Mouse (Mus musculus) gastrocnemius, adult 18-20 months (tissue): ENCODE measurements at regions not wholly inside any gene's neighbourhood (a gene's known extent, or its start where the extent isn't known, plus 50 kb on each side); places are given as distances from the start of the nearest gene placed in this dataset.

Experiments
- DNase-seq: peaks from one replicate; pipeline ENCODE4 v3.0.0; 2021; ENCODE audit warnings: low spot score

DNA sequence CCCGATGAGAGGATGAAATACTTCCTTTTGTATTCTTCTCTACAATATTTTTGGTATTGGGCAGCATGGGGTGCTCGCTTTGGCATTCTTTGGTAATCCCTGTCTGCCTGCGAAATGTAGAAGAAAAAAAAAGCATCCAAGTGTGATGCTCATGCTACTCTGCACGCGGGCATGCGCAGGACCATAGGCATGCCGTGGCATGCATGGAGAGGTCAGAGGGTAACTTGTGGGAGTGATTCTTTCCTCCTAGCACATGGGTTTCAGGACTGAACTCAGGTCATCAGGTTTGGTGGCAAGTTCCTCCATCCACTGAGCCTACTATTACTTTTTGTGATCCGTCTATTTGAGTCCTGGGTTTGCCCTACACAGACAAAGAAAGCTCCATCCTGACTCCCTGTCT lies 74.3 kb downstream of the Gm525 start:
- DNase-seq: no peak

DNA sequence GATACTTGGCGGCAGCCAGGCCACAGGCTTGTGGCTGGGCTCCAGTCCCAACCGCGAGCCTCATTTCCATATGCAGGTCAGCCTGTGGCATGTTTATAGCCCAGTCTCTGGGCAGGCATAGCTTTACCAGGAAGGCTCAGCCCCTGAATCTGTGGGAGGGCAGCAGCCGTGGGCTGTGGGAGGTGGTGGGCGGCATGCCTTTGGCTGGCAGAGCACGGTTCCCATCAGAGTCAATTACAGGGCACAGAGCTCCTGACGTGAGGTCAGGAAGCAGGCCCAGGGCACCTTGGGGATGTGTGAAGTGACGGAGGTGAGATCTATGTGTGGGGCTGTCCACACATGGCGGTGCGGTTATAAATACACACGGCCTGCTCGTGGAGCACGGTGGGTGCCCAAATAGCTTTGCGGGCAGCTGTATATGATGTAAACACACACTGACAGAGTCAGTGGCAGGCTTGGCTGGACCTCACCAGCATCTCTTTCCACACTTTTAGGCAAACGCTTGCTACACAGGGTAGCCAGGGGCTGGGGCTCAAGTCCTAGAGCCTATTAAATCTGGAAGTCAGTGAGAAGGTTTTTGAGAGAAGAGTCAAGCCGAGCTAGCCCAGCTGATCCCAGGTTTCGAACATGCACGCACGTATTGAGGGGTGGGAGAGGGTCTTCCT lies 71.8 kb downstream of the Gm525 start:
- DNase-seq: no peak

- DNase-seq: no peak
These were observed 69.0 kb downstream of the Gm525 start for GRCm38 (mm10) chr11:89142527-89143154.
